Mouse (Mus musculus) lung, adult 2 months (tissue): ENCODE measurements around the gene Impg2.

Source experiments
- CTCF ChIP-seq: fragments of 200-500 bp; IDR thresholded peaks from 2 replicates; pipeline ENCODE4 v1.5.1; 2011; ENCODE audit warnings: mild to moderate bottlenecking, low read length, control low read depth; ENCODE audit not compliant: insufficient read depth
- POLR2A ChIP-seq: fragments of 200-500 bp; IDR thresholded peaks from 2 replicates; pipeline ENCODE4 v1.6.1; 2011; ENCODE audit warnings: low read depth, mild to moderate bottlenecking, control low read depth, low read length, borderline replicate concordance; ENCODE audit errors: extremely low read depth

DNA sequence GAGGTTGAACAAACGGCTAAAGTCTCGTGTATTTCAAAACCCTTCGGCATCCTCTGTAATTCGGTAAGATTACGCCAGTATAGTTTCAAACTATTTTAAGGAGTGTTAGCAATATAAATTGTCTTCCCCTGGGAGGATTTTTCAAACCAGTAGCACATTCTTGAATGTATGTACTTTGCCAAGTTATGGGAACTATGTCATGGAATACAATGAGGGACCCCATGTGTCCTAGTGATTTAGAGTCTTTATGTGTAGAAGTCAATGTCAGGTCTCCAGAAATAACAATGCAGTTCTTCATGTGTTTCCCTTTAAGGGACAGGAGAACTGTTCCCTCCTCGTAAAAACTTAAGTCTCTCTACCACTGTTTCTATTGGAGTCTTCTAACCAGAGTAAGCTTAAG is 94.1 kb downstream of the Impg2 start:
- no peak for TF ChIP-seq CTCF
- no peak for TF ChIP-seq POLR2A
